Mouse (Mus musculus): ENCODE measurements at regions not wholly inside any gene's neighbourhood (a gene's known extent, or its start where the extent isn't known, plus 50 kb on each side); places are given as distances from the start of the nearest gene placed in this dataset.

GRCm38 (mm10) chr3:134082461-134082860 is 153.8 kb upstream of the Cxxc4 start:
- DNase-seq (ENCODE audit: low read depth in 2 of 2, low spot score in 2 of 2), result no peak

GRCm38 (mm10) chr3:134099471-134100125 is 136.7 kb upstream of the Cxxc4 start:
- no peak for DNase-seq (ENCODE audit: low read depth in 2 of 2, low spot score in 2 of 2)

- no peak for DNase-seq (ENCODE audit: low read depth in 2 of 2, low spot score in 2 of 2)
Measured at GRCm38 (mm10) chr3:134102151-134102738, 134.0 kb upstream of the Cxxc4 start.

DNA sequence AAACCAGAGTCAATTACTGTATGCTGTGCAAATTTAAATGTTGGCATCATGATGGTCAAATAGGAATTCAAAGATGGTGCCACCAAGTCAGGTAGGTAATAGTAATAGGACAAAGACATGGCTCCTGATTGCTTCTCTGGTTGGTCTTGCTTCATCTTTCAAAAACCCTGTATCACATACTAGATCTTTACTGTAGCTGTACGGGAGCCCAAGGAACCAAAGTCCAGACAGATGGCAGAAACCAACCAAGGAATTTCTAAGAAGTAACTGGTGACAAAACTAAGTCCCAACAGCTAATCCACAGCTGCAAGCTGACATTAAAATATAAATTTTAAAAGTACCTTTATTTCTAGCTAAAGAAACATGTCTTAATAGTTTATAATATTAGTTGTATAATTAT is 131.7 kb upstream of the Cxxc4 start:
- DNase-seq (ENCODE audit: low read depth in 2 of 2, low spot score in 2 of 2), result no peak

DNA sequence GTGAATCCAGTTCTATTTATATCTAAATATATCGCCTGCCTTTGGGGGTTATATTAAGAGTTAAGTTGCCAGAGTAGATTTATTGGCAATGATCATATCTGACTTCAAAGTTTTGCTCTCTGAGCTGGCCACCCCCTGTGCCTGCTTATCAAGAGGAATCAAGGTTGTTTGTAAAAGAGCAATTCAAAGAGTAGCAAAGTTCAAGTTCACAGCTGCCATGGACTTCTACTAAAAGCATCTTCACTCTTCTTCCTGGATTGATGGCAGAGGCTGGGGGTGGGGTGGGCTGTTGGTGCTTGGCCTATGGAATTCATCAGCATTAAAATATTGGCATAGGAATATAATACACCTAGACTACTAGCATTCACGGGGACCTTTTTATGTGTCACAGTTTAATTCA is 131.2 kb upstream of the Cxxc4 start:
- no peak for DNase-seq (ENCODE audit: low read depth in 2 of 2, low spot score in 2 of 2)

DNA sequence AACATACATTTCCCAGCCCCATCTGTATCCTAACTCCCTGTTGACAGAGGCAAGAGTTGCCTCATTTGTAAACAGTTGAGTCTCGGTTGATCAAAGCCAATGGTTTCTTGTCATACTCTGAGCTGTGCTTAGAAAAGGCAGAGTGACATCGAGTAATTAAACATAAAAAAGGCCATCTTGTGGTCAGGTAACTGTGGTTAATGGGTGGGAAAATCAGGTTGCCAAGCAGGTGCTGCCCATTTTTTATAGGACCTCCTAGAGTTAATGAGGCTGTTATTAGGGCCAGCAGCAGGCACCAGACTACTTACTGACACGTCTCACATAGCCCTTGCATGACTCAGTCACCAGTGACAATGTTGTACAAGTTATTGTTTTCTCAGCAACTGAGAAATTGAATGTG is 130.7 kb upstream of the Cxxc4 start:
- DNase-seq (ENCODE audit: low read depth in 2 of 2, low spot score in 2 of 2), result no peak

DNA sequence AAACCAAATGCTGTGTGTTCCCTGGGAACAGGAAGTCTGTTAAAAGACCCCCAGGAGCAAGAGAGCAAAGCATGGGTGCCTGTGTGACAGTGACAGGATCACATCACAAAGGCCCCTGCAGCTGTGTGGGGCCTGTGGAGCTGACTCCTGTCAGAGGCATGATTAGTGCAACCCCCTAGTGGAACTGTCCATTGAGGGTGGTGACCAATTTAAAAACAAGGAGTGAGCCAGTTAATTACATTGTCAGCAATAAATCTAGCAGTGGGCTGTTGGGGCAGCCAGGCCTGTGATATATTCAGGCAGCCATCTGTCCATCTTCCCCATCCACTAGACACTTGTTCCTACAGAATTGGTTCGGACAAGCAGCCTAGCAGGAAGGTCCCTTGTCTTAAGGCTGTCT is 121.8 kb upstream of the Cxxc4 start:
- no peak for DNase-seq (ENCODE audit: low read depth in 2 of 2, low spot score in 2 of 2)

GRCm38 (mm10) chr3:134115007-134115406 is 121.3 kb upstream of the Cxxc4 start:
- DNase-seq (ENCODE audit: low read depth in 2 of 2, low spot score in 2 of 2), result no peak

DNA sequence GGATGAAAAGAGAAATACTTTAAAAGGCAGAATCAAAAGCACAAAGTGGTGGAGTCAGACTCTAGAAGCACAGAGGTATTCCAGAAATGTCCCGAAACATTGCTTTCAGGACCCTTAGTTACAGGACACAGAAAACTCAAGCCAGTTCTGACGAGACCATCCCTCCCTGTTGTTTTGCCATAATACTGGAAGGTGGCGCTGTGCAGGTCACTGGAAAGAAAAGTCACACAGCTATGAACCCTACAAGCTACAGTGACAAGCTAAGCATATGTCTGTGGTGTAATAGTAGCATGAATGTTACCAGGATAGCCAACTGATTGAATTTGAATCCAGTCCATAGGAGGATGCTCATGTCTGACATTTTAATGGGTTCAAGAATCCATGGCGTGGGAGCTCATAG is 117.4 kb upstream of the Cxxc4 start:
- DNase-seq (ENCODE audit: low read depth in 2 of 2, low spot score in 2 of 2), result no peak

DNA sequence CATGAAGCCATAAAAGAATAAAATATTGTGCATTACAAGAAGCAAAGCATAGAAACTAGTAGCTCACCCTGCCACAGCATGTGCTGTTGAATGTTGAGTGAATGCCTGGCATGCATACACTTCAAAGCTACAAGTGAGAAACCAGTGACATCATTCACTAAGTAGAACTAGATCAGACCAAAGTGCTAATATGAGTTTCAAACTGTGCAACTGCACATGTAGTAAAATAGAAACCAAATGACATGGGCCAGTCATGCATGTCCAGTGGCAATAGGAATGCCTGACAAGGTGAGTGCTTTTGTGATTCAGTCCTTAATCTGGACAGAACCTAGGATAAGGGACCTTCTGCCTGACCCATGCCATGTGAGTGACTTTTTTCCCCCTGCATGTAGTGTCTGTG is 111.3 kb upstream of the Cxxc4 start:
- DNase-seq (ENCODE audit: low read depth in 2 of 2, low spot score in 2 of 2), result no peak

DNA sequence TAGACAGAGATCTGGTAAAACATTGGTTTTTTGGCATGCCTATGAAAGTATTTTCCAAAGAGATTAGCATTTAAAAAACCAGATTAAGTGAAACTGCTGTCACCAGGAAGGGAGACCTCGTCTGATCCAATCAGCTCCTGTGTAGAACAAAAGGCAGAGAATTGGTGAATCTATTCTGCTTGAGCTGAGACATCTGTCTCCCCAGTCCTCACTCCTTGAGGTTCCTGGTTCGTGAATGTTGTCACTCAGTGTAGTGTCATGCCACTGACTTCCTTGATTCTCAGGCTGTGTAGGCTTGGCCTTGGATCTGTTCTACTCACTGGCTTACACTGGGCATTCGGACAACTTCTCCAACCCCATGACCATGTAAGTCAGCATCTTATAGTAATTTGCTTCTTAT is 105.9 kb upstream of the Cxxc4 start:
- no peak for DNase-seq (ENCODE audit: low read depth in 2 of 2, low spot score in 2 of 2)

GRCm38 (mm10) chr3:134145251-134145650 is 91.0 kb upstream of the Cxxc4 start:
- no peak for DNase-seq (ENCODE audit: low read depth in 2 of 2, low spot score in 2 of 2)

- no peak for DNase-seq (ENCODE audit: low read depth in 2 of 2, low spot score in 2 of 2)
Measured at GRCm38 (mm10) chr3:134145935-134146334, 90.3 kb upstream of the Cxxc4 start.

- no peak for DNase-seq (ENCODE audit: low read depth in 2 of 2, low spot score in 2 of 2)
Measured at GRCm38 (mm10) chr3:134146373-134147224, 89.7 kb upstream of the Cxxc4 start.

DNA sequence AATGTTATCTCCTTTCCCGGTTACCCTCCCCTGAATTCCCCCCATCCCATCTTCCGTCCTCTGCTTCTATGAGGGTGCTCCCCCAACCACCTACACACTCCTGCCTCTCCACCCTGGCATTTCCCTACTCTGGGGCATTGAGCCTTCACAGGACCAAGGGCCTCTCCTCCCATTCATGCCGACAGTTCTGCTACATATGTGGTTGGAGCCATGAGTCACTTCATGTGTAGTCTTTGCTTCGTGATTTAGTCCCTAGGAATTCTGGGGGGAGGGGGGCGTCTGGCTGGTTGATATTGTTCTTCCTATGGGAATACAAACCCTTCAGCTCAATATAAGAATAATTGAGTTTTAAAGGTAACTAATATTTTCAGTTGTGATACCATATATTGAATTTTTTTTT is 74.0 kb upstream of the Cxxc4 start:
- DNase-seq (ENCODE audit: low read depth in 2 of 2, low spot score in 2 of 2), result no peak

- no peak for DNase-seq (ENCODE audit: low read depth in 2 of 2, low spot score in 2 of 2)
Measured at GRCm38 (mm10) chr3:134169922-134170321, 66.4 kb upstream of the Cxxc4 start.

DNA sequence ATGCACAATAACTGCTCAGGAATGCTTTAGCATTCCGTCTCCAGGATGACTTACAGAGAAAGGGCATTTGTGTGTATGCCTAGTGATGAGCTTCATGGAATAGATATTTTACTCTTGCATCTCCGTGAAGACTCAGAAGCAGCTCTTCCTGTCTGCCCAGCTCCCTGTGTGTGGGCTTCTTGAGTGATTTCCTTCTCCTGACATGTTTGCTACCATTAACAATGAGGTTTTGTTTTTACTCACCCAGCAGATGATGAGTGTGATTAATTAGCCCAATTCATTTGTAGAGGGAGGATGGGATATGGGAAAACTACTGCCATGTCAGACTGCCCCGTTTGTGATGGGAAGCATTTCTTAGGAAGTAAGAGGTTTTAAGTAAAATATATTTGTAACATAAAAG is 63.9 kb upstream of the Cxxc4 start:
- no peak for DNase-seq (ENCODE audit: low read depth in 2 of 2, low spot score in 2 of 2)

GRCm38 (mm10) chr3:134178491-134179054 is 57.7 kb upstream of the Cxxc4 start:
- no peak for DNase-seq (ENCODE audit: low read depth in 2 of 2, low spot score in 2 of 2)

- DNase-seq (ENCODE audit: low read depth in 2 of 2, low spot score in 2 of 2), result no peak
Measured at GRCm38 (mm10) chr3:134184042-134184441, 52.2 kb upstream of the Cxxc4 start.

Data from CD8-positive naive resting alpha-beta T cell, adult 2 months (primary cell).